Mouse (Mus musculus) forebrain, embryonic 16.5 days (tissue): ENCODE measurements at regions not wholly inside any gene's neighbourhood (a gene's known extent, or its start where the extent isn't known, plus 50 kb on each side); places are given as distances from the start of the nearest gene placed in this dataset.

ENCODE experiments used
- ATAC-seq: fragments of 200-750 bp; cut with Nextera tagmentation; 2 replicates; pipeline ENCODE4 v1.8.0; 2017; ENCODE audit warnings: mild to moderate bottlenecking, moderate library complexity
- H3K27ac ChIP-seq: fragments of 300-500 bp; sonication (generic); 2 replicates; pipeline ENCODE4 v1.5.1; 2014; ENCODE audit warnings: low read length, control low read depth
- H3K27me3 ChIP-seq: fragments of 300-500 bp; sonication (generic); replicated peaks from 2 replicates; pipeline ENCODE4 v1.6.1; 2014; ENCODE audit warnings: low read length; ENCODE audit not compliant: control insufficient read depth, insufficient read depth
- H3K36me3 ChIP-seq: fragments of 300-500 bp; sonication (generic); 2 replicates; pipeline ENCODE4 v1.6.1; 2014; ENCODE audit not compliant: control insufficient read depth, insufficient read depth
- H3K4me1 ChIP-seq: fragments of 300-500 bp; sonication (generic); replicated peaks from 2 replicates; pipeline ENCODE4 v1.6.1; 2014; ENCODE audit warnings: low read length; ENCODE audit not compliant: control insufficient read depth, insufficient read depth
- H3K4me2 ChIP-seq: fragments of 300-500 bp; sonication (generic); 2 replicates; pipeline ENCODE4 v1.6.1; 2014; ENCODE audit warnings: mild to moderate bottlenecking, low read length, control low read depth
- H3K4me3 ChIP-seq: fragments of 300-500 bp; sonication (generic); replicated peaks from 2 replicates; pipeline ENCODE4 v1.5.1; 2014; ENCODE audit warnings: mild to moderate bottlenecking, low read length, control low read depth
- H3K9ac ChIP-seq: fragments of 300-500 bp; sonication (generic); replicated peaks from 2 replicates; pipeline ENCODE4 v1.6.1; 2014; ENCODE audit warnings: low read depth, low read length, control low read depth
- H3K9me3 ChIP-seq: fragments of 300-500 bp; sonication (generic); 2 replicates; pipeline ENCODE4 v1.6.1; 2016; ENCODE audit warnings: low read length; ENCODE audit not compliant: control insufficient read depth
- WGBS: fragments of 180-500 bp; shearing (Covaris S2); extraction: QIAGEN DNeasy Blood & Tissue Kit; methylation state at CpG from one replicate; pipeline ENCODE4 v1.1.7; 2014; 5-methylcytosine and 5-hydroxymethylcytosine counted together

DNA sequence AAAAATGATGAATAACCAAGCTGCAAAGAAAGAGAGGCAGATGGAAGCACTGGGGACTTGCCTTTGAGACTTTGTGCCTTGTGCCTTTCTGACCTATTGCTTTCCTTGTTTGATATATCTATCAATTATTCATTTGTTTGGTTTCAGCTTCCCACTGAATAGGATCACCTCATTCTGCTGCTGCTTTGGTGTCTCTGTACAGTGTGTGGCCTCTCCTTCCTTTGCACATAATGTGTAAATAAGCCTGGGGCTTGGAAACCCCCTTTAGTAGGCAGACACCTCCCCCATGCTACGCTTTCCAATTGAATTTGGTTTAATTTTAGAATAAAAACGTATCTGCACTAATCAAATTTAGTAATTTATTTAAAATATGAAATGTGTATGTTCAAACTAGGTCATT is 112.8 kb upstream of the Cwc22 start:
- ATAC-seq: no peak

DNA sequence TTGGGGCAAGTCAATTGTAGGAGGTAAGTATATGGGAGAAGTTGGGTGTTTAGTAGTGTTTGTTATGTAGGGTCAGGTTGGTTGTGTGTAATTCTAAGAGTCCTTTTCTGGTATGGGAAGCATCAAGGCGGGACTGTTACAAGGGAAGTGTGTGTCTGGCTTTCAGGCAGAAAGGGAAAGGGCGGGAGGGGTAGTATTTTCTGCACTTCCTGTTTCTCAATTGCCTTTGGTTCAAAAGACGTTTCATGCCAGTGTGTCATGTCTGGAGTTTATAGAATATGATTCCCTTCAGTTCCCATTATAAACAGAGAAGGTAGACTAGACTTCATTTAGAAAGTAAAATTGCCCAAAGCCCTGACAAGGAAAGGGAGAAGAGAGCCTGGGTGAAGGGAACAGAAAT is 107.7 kb upstream of the Cwc22 start:
- Histone ChIP-seq H3K9ac (no peak overlapping the region), H3K4me1 (peaks cover 6% of the 10 kb centered on the region; the same call in 1 of the 2 replicates), H3K4me3 (no peak overlapping the region), H3K27me3 (no peaks in the 10 kb centered on the region), H3K9me3 (no peaks in the 10 kb centered on the region), H3K4me2 (no peak overlapping the region), H3K36me3 (no peaks in the 10 kb centered on the region), H3K27ac (no peak overlapping the region)
- no peak for ATAC-seq
- 84% methylated on average over 3 of the region's 3 CpGs for WGBS

More for the DNA sequence above, 112.8 kb upstream of the Cwc22 start:
- Histone ChIP-seq H3K27me3 (no peaks in the 10 kb centered on the region), H3K9me3 (no peaks in the 10 kb centered on the region), H3K9ac (no peak overlapping the region), H3K4me3 (no peak overlapping the region), H3K4me2 (no peak overlapping the region), H3K36me3 (no peaks in the 10 kb centered on the region), H3K4me1 (no peaks in the 10 kb centered on the region), H3K27ac (no peak overlapping the region)
- 80% methylated on average over 2 of the region's 2 CpGs for WGBS

DNA sequence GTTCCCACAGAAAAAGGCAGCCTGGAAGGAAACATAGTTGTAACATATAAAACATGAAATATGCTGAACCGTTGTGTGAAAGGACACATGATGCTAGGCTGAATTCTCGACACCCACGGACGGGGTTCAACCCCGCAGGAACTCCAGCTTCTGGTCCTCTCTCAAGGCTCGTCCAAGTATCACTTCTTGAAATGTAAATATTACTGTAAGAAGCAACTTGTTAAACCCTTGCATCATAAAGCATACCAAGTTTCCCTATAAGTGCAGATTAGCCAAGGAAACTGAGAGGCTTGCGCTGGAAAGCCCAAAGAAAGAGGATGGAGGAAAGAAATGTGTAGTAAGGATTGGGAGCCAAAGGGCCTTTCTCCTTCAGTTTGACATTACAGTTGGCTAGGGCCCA is 104.4 kb upstream of the Cwc22 start:
- no peak overlapping the region for H3K4me2 ChIP-seq
- H3K36me3 ChIP-seq: no peaks in the 10 kb centered on the region
- ATAC-seq: no peak
- H3K9ac ChIP-seq: no peak overlapping the region
- no peaks in the 10 kb centered on the region for H3K27me3 ChIP-seq
- H3K27ac ChIP-seq: no peak overlapping the region
- no peak overlapping the region for H3K4me3 ChIP-seq
- peaks cover 11% of the 10 kb centered on the region; the same call in 1 of the 2 replicates for H3K4me1 ChIP-seq
- WGBS: 94% methylated on average over 7 of the region's 7 CpGs
- no peaks in the 10 kb centered on the region for H3K9me3 ChIP-seq

DNA sequence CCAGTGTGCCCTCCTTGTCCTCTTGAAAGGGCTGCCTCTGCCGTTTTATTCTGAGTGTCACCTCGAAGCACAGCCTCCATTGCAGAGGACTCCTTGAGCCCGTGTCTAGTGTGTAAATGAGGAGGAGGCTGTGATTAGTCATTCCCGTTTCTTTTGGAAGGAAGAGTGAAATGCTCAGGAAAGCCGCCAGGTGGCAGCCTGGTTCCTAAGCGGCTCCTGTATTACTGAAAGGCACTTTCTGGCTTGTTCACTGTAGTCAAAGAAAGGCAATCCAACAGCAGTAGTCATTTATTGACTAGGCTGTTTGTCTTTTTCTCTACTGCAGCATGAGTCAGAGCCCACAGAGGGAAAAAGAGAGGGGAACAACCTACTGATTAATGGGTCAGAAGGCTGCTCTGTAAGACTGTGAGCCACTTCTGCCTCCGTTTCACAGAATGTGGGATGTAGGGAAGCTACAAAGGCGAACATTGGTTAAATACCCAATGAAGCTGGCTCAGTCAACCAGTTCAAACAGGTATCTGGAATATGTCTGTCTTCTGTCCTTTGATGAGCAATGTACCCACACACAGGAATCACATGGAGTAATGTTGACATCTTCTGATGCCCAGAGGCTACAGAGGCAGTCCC is 103.2 kb upstream of the Cwc22 start:
- peak overlapping the region; percentile 43 for H3K4me2 ChIP-seq
- peaks cover 11% of the 10 kb centered on the region; the same call in 1 of the 2 replicates for H3K4me1 ChIP-seq
- no peaks in the 10 kb centered on the region for H3K9me3 ChIP-seq
- peak overlapping the region; percentile 19 for H3K4me3 ChIP-seq
- no peaks in the 10 kb centered on the region for H3K36me3 ChIP-seq
- H3K9ac ChIP-seq: no peak overlapping the region
- H3K27ac ChIP-seq: no peak overlapping the region
- ATAC-seq: peak; percentile 90
- 22% methylated on average over 8 of the region's 8 CpGs for WGBS
- no peaks in the 10 kb centered on the region for H3K27me3 ChIP-seq

DNA sequence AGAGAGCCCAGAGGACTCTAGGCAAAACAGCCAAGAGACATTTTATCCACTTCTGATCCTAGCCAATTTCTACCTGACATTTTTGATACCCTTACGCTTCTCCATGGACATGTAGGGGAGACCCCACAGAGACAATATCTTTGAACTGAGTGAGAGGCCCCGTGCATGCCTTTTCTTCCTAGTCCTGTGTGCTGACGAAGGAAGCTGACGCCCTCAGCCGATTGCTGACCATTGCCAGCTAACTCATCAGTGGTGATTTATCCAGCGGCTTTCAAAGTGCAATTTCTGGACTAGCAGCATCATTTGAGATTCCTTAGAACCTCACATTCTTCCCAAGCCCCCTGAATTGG is 102.5 kb upstream of the Cwc22 start:
- Histone ChIP-seq H3K9ac (no peak overlapping the region), H3K4me1 (peaks cover 11% of the 10 kb centered on the region; the same call in 1 of the 2 replicates), H3K9me3 (no peaks in the 10 kb centered on the region), H3K4me3 (peak overlapping the region; percentile 19), H3K4me2 (peak overlapping the region; percentile 43), H3K36me3 (no peaks in the 10 kb centered on the region), H3K27ac (no peak overlapping the region), H3K27me3 (no peaks in the 10 kb centered on the region)
- 54% methylated on average over 6 of the region's 6 CpGs for WGBS
- ATAC-seq: peak; percentile 53; the same call in 1 of the 2 replicates

DNA sequence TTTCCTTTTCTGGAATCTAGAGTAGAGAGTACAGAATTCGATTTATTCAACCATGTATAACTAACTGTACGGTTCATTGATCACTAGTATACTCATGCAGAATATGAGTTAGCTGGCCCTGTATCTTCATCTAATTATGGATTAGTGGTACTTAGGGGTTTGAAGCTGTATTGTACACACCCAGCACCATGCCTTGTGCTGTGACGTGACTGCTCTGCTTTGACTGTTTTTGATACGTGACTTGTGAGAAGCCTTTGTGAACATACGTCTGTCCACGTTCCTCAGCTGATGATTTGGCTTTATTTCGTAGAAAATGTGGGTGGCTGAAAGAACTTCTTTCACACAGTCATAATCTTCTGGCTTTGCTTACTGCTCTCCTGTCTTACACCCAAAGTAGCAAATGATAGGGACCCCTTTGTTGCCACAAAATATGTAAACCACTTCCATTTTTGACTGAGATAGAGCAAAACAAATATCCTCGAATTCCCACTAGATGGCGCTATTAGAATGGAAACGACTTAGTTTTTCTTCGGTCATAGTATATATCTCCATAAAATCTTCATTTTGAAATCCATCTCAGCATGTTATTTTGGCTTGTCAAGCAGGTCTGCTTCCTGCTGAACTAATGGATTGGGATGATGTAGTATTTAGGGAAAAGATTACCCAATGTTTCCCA is 102.0 kb upstream of the Cwc22 start:
- H3K9ac ChIP-seq: peak overlapping the region; percentile 53
- peak; percentile 73 for ATAC-seq
- no peaks in the 10 kb centered on the region for H3K36me3 ChIP-seq
- H3K4me3 ChIP-seq: no peak overlapping the region
- WGBS: 36% methylated on average over 11 of the region's 11 CpGs
- H3K4me2 ChIP-seq: peak overlapping the region; percentile 43
- no peak overlapping the region for H3K27ac ChIP-seq
- no peaks in the 10 kb centered on the region for H3K9me3 ChIP-seq
- H3K27me3 ChIP-seq: no peaks in the 10 kb centered on the region
- peaks cover 11% of the 10 kb centered on the region; the same call in 1 of the 2 replicates for H3K4me1 ChIP-seq

DNA sequence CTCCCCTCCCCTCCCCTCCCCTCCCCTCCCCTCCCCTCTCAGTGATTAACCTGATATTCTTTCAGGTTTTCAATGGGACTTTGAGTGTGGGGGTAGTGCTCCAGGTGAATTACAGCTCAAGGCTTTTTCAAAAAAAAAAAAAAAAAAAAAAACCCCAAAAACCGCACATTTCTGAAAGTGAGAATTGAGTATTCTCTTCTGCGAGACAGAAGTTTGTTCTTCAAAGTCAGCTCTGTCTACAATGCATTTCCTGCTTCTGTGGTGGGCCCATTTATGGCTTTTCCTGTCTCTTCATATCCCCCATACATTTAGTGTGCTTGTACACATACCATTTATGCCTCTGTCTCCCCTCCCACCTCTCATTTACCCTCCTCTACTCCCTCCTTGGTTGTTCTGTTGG is 81.1 kb upstream of the Cwc22 start:
- Histone ChIP-seq H3K36me3 (no peaks in the 10 kb centered on the region), H3K9me3 (no peaks in the 10 kb centered on the region), H3K27ac (no peak overlapping the region), H3K4me3 (no peak overlapping the region), H3K9ac (no peak overlapping the region), H3K27me3 (no peaks in the 10 kb centered on the region), H3K4me1 (no peaks in the 10 kb centered on the region), H3K4me2 (no peak overlapping the region)
- no peak for ATAC-seq
- 81% methylated on average over 2 of the region's 2 CpGs for WGBS

DNA sequence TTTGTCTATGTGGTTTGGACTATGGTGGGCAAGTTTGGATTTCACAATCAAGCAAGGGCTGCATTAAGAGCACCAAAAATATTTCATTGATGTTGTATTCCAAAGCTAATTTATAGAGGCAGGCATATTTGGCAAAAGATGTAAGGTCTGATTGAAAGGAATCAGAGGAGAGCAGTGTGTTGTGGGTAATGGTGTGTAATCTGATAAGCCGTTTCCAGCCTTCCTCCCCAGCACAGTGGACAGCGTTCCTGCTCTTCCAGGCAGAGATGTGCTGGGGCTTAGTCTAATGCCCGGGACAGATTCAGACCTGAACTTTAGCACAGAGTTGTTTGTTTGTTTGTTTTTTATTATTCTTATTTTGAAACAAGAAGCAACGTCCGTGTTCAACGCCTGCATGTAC is 80.6 kb upstream of the Cwc22 start:
- Histone ChIP-seq H3K27ac (no peak overlapping the region), H3K9ac (no peak overlapping the region), H3K4me2 (no peak overlapping the region), H3K36me3 (no peaks in the 10 kb centered on the region), H3K4me1 (peaks cover 1% of the 10 kb centered on the region; the same call in 1 of the 2 replicates), H3K4me3 (no peak overlapping the region), H3K9me3 (no peaks in the 10 kb centered on the region), H3K27me3 (no peaks in the 10 kb centered on the region)
- WGBS: 61% methylated on average over 6 of the region's 6 CpGs
- ATAC-seq: no peak

DNA sequence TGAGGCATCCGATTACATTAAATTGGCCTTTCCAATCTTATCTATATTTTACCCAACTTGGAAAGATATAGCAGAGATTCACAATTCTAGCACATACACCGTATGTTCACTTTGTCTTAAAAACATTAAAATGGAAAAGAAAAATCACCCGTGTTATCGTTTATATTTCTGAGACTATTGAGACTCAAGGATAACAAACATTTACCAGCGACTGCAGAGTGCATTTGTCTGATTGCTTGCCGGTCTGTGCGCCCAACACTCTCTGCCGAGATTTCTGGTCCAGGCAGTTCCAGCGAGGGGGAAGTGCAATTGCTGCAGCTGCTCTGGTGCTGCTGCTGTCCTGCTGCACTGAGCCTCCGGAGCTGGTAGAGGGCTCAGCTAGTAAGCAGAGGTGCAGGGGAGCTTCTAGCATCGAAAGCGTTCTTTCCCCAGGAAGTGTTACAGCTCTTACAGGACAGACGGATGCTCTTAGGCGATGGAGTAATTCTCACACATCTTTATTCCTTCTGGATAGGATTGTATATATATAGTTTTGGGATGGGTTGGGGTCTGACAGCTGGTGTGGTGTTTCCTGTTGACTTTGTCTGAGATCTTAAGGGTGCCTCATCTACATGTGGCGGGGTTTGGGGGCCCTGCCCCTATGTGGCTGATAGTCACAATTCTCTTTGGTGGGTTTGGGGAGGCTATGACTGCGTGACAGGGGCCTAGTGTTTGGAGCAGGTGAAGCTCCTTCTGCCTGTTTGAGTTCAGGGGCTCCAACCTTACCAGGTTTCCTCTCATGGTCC is 79.7 kb upstream of the Cwc22 start:
- H3K4me1 ChIP-seq: peaks cover 3% of the 10 kb centered on the region; the same call in 1 of the 2 replicates
- H3K4me2 ChIP-seq: no peak overlapping the region
- H3K9ac ChIP-seq: no peak overlapping the region
- H3K36me3 ChIP-seq: no peaks in the 10 kb centered on the region
- no peak for ATAC-seq
- no peak overlapping the region for H3K4me3 ChIP-seq
- H3K27ac ChIP-seq: no peak overlapping the region
- H3K27me3 ChIP-seq: no peaks in the 10 kb centered on the region
- WGBS: 68% methylated on average over 16 of the region's 16 CpGs
- no peaks in the 10 kb centered on the region for H3K9me3 ChIP-seq
